Mouse (Mus musculus): ENCODE data around the gene Bag2.
"Not testable (repeated sequence)": the region's sequence is repeated elsewhere in the genome, so short reads cannot be mapped to it uniquely, and the experiment has no call there.

- not testable (repeated sequence) for TF ChIP-seq CTCF (IDR thresholded peaks at IDR 0.05; ENCODE audit: low read depth); EP300 (optimal IDR thresholded peaks at IDR 0.05)
Measured at GRCm38 (mm10) chr1:33744815-33745214, 12.8 kb downstream of the Bag2 start.
